Mouse (Mus musculus): Measurements from ENCODE around the gene Echs1.

The Echs1 gene

DNA sequence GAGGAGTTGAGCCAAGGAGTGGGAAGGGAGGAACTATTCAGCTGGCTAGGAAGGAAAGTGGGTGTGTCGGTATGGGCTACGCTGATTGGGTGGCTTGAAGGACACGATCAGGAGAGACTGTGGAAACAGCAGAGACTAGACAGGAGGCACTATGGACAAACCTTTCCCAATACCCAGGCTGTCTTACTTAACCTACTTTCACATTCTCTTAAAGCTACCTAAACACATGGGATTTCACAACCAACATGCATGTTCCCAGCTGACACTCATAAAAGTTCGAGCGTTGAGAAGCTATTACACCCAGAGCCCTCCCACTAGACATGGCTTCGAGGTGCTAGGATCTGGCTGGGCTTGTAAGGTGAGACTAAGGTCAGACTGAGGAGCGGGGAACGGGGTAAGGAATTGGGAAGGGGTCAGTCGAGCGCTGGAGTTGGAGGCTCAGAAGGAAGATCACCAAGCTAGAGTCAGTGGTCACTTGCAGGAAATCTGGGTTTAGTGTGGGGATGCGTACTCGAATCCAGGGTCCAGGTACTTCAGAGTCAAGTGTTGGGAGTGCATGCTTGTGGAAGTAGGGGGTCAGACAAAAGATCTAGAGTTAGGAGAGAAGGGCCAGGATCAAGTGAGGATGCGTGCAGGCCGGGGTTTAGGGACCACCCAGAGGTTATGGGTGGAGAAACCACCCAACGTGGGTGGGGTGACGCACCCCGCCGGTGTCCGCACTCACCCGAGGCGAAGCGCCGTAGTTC is 520 bp downstream of the Echs1 start, which contains the start of gene Paox:
Gene Paox, plus strand, starts transcription at position 217 of the 746 bp plus-strand sequence.
- DNase-seq (ENCODE audit: low spot score): peak; percentile 76

DNA sequence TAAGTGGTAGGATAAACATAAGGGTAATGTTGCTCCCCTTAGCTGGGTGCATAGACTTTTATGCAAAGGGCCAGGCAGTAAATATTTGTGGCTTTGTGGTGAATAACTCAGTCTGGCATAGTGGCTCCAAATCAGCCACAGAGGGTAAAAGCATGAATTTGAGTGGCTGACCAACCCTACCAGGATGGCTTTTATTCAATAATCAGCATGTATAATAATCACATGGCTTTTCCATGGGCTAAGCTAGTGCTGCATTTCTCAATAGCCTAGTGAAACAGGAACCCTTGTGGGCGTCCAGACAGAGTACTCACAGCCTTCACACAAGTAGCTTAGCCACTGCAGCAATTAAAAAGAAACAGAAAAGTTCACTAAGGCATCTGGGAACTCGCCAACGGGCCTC is 4.3 kb downstream of the Echs1 start:
- no peak for DNase-seq (ENCODE audit: low spot score)

DNA sequence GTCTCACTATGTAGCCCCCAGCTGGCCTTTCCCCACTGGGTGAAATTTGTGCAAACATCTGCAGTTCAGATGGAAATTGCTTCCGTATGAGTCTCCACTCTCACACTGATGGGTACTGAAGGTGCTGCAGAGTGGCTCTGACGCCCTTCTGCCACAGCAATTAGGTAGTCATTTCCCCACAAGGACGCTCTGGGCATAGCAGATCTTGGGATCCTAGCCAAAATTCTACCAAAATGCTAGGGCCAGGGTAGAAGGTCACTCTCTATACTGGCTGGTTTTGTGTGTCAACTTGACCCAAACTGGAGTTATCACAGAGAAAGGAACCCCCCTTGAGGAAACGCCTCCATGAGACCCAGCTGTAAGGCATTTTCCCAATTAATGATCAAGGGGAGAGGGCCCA is 12.3 kb downstream of the Echs1 start:
- no peak for DNase-seq (ENCODE audit: low spot score)

DNA sequence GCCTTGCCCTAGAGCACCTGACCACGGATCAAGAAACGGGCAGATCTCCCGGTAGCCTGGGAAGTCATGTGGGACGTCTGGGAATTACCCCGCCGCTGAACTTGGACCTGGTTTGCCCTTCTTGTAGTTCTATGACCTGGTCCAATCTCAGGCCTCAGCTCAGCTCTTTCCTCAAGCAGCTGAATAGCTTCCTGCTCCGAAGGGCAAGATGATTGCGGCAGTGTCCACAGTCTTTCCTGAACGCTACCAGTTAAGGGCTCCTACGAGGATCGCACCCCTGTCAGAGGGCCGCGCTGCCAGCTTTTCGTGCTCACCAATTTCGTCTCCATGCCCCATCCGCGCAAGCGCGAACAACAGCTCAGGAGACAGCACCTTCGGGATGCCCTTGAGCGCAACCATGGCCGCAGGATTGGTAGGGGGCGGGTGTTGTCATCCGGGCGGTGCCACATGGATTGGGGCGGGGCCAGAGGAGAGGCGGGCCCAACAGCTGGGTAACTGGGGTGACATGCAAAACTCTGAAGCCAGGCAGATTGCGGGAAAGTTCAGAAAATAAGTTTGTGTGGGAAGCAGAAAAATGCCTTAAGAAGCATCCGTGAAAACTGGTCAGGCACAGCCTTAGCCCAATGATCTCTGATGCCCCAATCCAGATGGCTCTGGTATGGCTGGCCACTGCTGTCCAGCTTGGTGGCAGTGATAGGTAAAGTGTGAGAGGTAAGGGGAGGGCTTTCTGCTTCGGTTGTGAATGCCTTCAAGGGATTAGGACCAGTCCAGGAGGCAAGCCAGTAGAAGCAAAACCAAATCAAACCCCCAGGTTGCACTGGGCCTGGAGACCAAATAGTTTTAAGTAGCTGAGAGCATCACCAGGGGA is 14.0 kb downstream of the Echs1 start, which contains the start of gene Fuom:
Gene Fuom, minus strand, starts transcription at position 449 of the 868 bp plus-strand sequence.
- peak; percentile 75 for DNase-seq (ENCODE audit: low spot score)

DNA sequence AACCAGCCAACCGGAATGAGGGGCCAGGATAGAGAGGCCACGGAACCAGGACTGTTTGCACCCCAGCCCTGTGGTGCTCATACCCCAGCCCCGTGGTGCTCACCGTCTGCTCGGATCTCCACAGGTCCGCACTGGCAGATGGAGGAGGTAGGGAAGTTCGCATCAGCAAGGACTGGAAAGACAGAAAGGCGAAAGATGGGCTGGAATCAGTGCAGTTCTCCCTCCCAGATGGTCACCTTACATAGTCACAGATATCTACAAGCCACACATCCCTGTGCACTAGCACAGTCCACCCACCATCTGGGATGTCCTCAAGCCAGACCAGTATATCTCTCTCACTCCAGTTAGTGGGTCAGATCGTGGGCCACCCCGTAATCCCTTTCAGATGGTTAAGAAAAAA is 14.8 kb downstream of the Echs1 start:
- no peak for DNase-seq (ENCODE audit: low spot score)

DNA sequence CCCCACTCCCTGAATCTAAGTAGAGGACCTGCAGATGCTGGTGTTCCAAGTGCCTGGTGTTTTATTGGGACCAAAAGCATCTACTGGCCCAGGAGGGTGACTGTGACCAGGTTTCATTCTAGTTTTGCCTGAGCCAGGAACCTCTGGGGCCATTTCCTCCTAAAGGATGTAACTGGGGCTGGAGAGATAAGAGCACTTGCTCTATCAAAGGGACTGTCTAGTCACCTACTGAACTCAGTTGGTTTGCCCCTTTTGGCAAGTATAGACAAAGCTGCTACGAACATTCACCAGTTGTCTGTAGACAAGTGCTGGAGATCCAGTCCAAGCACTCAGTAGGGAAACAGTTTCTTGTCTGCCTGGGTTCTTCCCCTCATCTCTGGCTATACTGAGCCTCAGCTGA is 17.8 kb downstream of the Echs1 start:
- no peak for DNase-seq (ENCODE audit: low spot score)

DNA sequence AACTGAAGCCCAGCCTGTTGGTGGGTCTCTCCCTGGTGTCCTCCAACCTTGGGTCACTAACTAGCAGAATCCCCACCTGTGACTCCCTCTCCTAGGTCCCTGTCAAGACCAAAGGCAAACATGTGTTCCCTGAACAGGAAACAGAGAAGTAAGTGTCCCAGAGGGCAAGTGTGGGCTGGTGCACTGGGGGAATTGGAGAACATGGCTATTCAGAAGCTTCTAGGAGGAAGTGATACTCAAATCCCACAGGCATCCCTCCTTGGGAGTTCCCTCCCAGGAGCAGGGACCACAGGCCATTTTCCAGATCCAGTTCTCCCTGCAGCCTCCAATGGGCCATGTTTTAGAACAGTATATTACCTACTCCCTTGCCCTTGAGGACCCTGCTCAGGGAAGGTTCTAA is 20.2 kb downstream of the Echs1 start:
- DNase-seq (ENCODE audit: low spot score): no peak

DNA sequence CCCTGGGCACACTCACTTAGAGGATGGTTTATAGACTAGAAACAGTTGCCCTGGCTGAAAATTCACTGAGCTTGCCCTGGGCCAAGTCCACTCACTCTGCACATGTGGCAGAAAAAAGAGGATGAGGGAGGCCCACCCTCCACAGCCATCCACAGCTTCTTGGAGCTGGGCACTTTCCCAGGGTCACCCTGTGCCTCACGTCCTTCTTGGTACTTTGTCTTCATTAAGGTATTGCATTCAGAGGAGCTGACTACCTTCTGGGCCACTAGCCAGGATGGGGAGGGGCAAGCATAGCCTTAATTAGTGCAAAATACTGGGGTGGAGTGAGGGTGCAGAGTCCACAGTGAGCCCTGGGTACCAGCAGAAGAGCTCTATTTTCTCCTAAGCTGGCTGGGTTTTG is 20.7 kb downstream of the Echs1 start:
- DNase-seq (ENCODE audit: low spot score): no peak

DNA sequence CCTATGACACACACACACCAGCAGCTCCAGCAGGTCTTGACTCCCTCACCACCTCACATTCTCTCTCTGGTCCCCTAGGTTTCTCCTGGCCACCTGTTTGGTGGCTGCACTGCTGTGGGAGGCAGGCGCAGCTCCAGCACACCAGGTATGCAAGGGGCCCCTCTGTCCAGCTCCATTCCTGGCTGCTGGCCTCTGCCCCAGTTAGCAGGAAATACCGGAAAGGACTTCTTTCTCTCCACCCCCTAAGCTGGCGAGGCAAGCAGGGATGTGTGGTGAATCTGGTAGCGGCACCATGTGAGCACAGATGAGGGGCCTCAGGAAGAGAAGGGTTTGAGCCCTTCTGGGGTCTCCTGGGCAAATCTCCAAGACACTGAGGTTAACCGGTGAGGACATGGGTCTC is 21.3 kb downstream of the Echs1 start:
- DNase-seq (ENCODE audit: low spot score): no peak

DNA sequence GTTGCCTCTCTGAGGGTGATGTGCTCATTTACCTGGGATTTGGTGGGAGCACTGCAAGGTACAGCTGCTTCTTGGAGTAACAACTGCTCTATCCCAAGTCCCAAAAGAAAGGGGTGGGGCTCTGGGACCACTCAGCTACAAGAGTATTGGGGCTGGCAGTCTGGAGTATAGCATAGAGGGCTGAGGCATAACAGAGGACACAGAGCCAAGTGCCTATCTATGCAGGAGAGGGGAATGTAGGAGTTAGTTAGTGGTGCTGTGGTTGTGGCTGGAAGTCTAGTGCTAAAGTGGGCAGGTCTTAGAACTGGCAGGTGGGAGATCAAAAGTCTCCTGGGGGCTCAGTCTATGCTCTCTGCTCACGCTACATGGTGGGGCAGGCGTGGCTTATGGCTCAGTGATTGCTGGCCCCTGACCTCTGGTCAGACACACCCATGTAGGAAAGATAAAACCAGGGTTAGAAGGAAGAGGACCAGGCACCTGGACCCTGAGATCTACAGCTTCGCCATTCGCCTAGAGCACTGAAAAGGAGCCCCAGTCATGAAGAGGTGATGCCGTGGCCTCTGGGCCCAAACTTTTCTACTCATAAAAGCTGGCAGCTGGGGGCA is 23.2 kb downstream of the Echs1 start, which contains the start of gene Prap1:
Gene Prap1, plus strand, starts transcription at position 472 of the 605 bp plus-strand sequence.
- DNase-seq (ENCODE audit: low spot score): no peak

DNA sequence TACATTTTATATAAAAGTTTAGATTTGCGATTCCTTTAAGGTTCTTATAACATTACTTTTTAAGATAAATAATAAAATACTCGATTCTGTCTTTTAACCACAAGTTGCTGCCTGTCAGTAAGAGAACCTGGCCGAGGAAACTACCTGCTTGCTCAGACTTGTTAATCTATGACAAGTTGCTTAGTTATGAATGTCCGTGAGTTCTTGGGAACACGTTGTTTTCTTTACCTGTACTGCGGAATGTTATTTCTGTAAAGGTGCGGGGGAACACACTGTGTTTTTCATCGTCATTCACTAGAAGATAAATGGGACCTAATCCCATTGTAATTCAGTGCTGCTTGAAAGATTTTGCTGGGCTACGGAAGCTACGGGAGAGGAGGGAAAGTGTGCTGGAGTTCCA is 25.7 kb downstream of the Echs1 start:
- DNase-seq (ENCODE audit: low spot score): no peak

DNA sequence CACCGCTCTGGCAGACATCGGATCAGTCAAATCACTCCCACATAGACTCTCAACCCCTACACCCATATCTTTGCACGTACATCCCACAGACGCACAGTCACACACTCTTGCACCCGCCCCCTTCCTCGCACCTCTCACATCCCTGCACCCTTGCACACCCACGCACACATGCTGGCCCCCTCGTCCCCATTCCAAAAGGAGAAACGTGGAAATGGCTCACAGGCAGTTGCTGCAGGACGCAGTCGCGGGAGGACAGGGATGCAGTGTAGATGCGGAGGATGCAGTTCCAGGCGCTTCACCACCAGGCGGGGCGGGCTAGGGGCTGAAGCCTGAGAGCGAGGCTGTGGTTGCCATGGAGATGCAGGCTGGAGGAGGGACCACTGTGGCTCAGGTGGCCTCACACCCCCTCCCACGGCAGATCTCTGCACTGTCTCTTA is 34.0 kb downstream of the Echs1 start, which contains the start of gene Caly:
Gene Caly, minus strand, starts transcription at position 307 of the 437 bp plus-strand sequence.
- DNase-seq (ENCODE audit: low spot score): no peak

DNA sequence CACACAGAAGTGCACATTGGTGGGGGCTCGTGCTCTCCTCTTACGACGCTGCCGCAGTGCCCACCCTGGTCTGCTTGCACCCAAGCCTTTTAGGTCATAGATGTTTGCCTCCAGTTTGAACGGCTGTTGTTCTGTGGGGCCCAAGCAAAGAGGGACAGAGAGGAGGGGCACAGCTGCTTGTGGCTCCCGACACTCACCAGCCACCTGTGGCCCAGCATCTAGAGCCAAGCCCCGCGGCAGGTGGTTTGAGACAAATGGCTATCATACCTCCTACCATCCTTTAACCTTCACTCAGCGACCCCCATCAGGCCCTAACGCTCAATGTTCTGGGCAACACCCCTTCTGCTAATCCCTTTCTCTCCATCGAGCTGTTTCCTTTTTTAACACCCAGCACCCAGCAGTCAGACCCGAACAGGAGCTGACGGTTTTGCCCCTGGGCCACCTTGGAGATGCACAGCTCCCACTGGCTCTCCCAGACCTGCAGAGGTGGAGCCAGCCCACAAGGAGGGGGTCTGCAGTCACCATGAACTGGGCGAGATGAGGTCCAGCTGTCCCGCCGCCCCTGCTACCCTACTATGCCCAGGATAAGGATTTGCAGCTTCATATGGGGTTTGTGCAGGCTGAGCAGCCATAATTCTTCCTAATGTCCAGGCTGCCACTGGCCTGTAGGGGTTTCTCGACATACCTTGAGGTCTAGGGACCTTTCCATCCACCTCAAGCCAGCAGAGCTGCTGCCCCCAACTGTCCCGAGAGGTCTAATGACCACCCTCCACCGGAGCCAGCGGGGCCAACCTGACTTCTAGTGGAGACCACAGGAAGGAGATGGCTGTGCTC is 34.7 kb downstream of the Echs1 start:
- no peak for DNase-seq (ENCODE audit: low spot score)

DNA sequence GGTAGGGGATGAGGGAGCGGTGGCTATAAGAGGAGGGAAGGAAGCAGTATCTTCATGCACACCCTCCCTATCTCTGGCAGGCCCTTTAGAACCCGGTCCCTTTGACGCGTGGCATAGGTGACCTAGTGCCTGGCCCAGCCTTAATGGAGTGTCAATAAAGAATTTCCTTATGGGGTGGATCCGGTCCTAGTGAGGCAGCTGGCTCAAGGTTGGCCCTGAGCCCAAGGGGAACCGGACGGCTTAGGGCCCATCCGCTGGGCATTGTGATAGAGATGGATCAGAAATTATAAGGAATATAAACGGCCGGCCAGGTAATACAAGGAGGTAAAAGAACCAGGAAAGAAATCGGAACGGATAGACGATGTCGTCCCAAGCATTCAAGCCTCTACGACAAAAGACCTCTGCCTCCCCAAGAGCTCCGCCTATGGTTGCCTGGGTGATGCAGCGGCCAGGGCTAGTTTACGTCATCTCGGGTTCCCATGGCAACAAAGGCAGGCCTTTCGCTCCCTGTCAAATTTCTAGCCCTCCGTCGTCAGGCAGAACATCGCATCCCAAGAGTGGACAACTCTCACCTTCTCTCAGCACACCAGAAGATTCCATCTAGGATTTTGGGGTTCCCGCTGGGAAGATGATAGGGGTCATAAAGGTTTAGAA is 35.6 kb downstream of the Echs1 start:
- peak; percentile 26 for DNase-seq (ENCODE audit: low spot score)

DNA sequence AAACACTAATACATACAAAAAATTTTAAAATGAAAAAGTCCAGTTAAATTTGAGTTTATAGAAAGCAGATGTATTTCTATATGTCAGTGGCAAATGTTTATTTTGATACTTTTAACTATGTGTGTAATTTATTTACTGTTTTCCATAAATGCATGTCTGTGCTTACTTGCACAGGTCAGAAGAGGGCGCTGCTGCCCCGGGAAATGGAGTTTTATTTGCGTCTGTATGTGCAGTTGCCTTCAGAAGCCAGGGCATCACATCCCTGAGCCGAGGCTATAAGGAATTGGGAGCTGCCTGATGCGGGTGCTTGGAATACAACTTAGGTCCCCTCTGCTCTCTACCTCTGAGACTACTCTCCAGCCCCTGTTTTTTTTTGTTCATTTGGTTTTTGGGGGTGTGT is 37.6 kb downstream of the Echs1 start:
- DNase-seq (ENCODE audit: low spot score): peak; percentile 67

DNA sequence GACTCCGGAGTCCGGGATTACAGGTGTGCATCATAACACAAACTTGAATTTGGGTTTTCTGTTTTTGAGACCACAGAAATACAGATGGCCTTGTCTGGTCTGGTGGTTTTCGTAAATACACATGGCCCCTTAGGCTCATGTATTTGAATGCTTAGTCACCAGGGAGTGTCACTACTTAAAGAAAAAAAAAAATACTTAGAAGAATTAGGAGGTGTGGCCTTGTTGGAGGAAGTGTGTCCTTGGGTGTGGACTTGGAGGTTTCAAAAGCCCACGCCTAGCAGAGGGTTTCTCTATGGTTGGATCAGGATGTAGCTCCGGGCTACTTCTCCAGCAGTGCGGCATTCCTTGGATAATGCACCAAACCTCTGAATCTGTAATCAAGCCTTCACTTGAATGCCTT is 38.6 kb downstream of the Echs1 start:
- DNase-seq (ENCODE audit: low spot score): no peak

DNA sequence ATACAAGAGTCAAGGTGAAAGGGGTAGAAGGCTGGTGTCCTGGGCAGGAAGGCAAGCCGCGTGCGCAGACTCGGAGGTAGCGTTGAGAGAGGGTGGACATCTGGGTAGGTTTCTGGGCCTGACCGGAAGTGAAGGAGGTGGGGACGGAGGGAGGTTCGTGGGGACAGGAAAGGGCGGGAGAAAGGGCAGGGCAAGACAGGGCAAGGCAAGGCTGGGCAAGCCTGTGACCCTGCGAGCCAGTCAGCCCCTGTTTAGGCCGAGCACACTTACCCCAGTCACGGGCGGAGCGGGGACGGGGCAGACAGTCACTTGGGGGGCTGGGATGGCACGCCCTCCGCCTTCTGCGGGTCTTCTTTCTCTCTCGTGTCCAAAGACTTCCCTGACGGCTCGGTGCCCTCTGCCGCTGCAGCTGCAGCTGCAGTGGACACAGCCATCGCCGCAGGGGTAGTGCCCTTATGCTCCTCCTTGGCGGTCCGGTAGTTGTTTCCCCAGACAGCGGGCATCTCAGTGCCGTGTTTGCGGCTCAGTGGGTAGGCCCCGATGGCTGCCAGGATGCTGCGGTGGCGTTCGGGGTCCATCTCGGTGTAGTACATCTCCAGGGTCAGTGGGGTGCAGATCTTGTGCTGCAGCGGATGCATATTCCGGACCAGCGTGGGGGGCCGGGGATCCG is 46.1 kb downstream of the Echs1 start:
- DNase-seq (ENCODE audit: low spot score): no peak

DNA sequence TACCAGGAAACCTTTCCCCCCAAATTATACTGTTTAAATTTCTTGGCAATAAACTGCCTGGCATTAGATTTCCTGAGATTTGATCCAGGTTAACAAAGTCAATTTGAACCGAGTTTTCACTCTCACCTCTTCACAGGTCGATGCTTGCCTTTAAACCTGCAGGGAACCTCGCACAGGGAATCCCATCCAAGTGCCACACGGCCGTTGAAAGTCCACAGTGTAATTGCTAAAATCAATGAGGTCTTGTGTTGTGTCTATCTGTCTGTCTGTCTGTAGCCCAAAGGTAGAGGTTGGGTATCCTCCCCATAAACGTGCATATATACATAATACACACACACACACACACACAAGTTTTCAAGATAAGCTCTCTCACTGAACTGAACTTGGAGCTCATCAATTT is 48.9 kb downstream of the Echs1 start:
- no peak for DNase-seq (ENCODE audit: low spot score)

DNA sequence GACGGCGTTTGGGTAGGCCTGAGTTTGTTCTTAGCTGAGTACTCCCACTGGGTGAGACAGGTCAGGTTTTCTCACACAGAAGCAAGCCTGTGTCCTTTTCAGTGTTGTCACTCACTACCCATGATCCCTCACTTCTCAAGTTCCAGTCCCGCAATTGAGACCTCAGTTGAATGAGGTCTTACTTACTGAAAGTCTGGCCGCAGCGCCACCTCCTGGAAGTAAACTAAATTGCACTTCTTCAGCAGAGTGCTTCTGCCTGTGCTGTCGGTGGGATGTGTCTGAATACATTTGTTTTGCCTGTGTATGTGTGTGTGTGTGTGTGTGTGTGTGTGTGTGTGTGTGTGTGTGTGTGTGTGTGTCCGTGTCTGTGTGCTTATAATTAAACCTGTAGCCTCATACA is 53.2 kb downstream of the Echs1 start:
- peak; percentile 62 for DNase-seq (ENCODE audit: low spot score)

DNA sequence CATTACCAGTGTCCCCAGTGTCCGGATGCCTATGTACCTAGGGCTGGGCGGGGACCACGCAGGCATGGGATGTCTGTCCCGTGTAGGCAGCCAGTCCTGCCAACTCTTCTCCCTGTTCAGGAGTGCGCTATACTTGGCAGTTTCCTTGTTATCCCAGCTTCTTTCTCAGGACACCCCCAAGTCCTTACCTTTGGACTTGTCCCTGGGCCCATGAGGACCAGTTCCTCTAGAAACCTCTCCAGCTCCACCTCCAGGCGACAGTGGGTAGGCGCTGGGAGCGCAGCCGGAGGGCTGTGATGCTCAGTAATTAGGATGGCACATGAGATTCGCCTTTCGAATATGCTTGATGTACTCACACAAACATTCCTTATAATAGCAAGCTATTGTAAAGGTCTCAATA is 54.0 kb downstream of the Echs1 start:
- no peak for DNase-seq (ENCODE audit: low spot score)

DNA sequence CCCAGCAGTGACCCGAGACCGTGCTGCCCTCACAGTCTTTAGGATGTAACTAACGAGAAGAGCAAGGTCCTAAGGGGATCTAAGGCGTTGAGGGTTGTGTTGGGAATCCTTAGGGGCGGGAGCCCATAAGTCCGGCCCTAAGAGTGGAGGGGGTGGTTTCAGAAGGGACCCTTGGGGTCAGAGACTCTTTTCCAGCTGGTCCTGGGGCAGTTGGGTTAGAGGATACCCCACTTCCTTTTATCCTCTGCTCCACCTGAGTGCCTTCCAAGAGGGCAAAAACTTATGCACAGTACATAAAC is 54.5 kb downstream of the Echs1 start:
- DNase-seq (ENCODE audit: low spot score): no peak
